Mouse (Mus musculus) lung, embryonic 16.5 days (tissue): ENCODE results near the gene Kif5c. TPM values are rescaled to one million over a fixed set of nuclear protein-coding genes. Genes with fewer than 3 reads are reported as not detected.

Experiments used
- ATAC-seq: fragments of 200-750 bp; cut with Nextera tagmentation; 2 replicates; pipeline ENCODE4 v1.8.0; 2017; ENCODE audit warnings: low read depth, mild to moderate bottlenecking, moderate library complexity
- H3K27ac ChIP-seq: fragments of 300-500 bp; sonication (generic); 2 replicates; pipeline ENCODE4 v1.5.1; 2014; ENCODE audit warnings: mild to moderate bottlenecking, control low read depth, low read length
- H3K27me3 ChIP-seq: fragments of 300-500 bp; sonication (generic); 2 replicates; pipeline ENCODE4 v1.6.1; 2014; ENCODE audit warnings: low read depth, low read length, mixed read lengths; ENCODE audit not compliant: control insufficient read depth, insufficient read depth
- H3K36me3 ChIP-seq: fragments of 300-500 bp; sonication (generic); 2 replicates; pipeline ENCODE4 v1.6.1; 2014; ENCODE audit warnings: low read length; ENCODE audit not compliant: control insufficient read depth, insufficient read depth
- H3K4me1 ChIP-seq: fragments of 300-500 bp; sonication (generic); replicated peaks from 2 replicates; pipeline ENCODE4 v1.6.1; 2014; ENCODE audit warnings: low read length, mixed read lengths; ENCODE audit not compliant: control insufficient read depth, insufficient read depth
- H3K4me2 ChIP-seq: fragments of 300-500 bp; sonication (generic); 2 replicates; pipeline ENCODE4 v1.6.1; 2014; ENCODE audit warnings: low read depth, low read length, control low read depth
- H3K4me3 ChIP-seq: fragments of 300-500 bp; sonication (generic); 2 replicates; pipeline ENCODE4 v1.5.1; 2014; ENCODE audit warnings: mild to moderate bottlenecking, low read length, control low read depth
- H3K9ac ChIP-seq: fragments of 300-500 bp; sonication (generic); 2 replicates; pipeline ENCODE4 v1.6.1; 2014; ENCODE audit warnings: low read length, control low read depth
- H3K9me3 ChIP-seq: fragments of 300-500 bp; sonication (generic); 2 replicates; pipeline ENCODE4 v1.6.1; 2016; ENCODE audit warnings: low read length; ENCODE audit not compliant: control insufficient read depth
- WGBS: fragments of 180-500 bp; shearing (Covaris S2); extraction: QIAGEN DNeasy Blood & Tissue Kit; methylation state at CpG from one replicate; pipeline ENCODE4 v1.1.7; 2014; 5-methylcytosine and 5-hydroxymethylcytosine counted together
- polyA plus RNA-seq: library from polyadenylated mRNA; unstranded; fragments of >200 nt; fragmentation: Nextera tagmentation; extraction: Ambion mirVana; gene quantifications from 2 replicates; pipeline ENCODE4 v1.2.1, GENCODE M21; 2015

Kif5c gene
- polyA plus RNA-seq, 1 experiment from 2014 or later, result 0.85 TPM

- H3K9me3 ChIP-seq, result no peaks in the 10 kb centered on the region
- no peaks in the 10 kb centered on the region for H3K36me3 ChIP-seq
- ATAC-seq, result no peak
- peaks cover 3% of the 10 kb centered on the region; the same call in 1 of the 2 replicates for H3K4me1 ChIP-seq
- H3K9ac ChIP-seq, result no peak overlapping the region
- H3K27me3 ChIP-seq, result no peaks in the 10 kb centered on the region
- H3K4me2 ChIP-seq, result no peak overlapping the region
- H3K27ac ChIP-seq, result no peak overlapping the region
- 89% methylated on average over 5 of the region's 5 CpGs for WGBS
- no peak overlapping the region for H3K4me3 ChIP-seq
Observed at GRCm38 (mm10) chr2:49698851-49699250, 79.8 kb downstream of the Kif5c start.

GRCm38 (mm10) chr2:49700176-49700971, 81.3 kb downstream of the Kif5c start:
- no peak overlapping the region for H3K9ac ChIP-seq
- no peak overlapping the region for H3K4me3 ChIP-seq
- 75% methylated on average over 22 of the region's 22 CpGs for WGBS
- H3K27me3 ChIP-seq, result no peaks in the 10 kb centered on the region
- no peak overlapping the region for H3K27ac ChIP-seq
- ATAC-seq, result peak; percentile 69
- no peak overlapping the region for H3K4me2 ChIP-seq
- H3K4me1 ChIP-seq, result peaks cover 3% of the 10 kb centered on the region; the same call in 1 of the 2 replicates
- H3K36me3 ChIP-seq, result no peaks in the 10 kb centered on the region
- H3K9me3 ChIP-seq, result no peaks in the 10 kb centered on the region

GRCm38 (mm10) chr2:49710223-49710622, 91.1 kb downstream of the Kif5c start:
- Histone ChIP-seq H3K4me1 (no peaks in the 10 kb centered on the region), H3K4me2 (no peak overlapping the region), H3K36me3 (no peaks in the 10 kb centered on the region), H3K27ac (no peak overlapping the region), H3K9ac (no peak overlapping the region), H3K27me3 (no peaks in the 10 kb centered on the region), H3K9me3 (no peaks in the 10 kb centered on the region), H3K4me3 (no peak overlapping the region)
- ATAC-seq, result no peak
- WGBS, result 68% methylated on average over 3 of the region's 3 CpGs

DNA sequence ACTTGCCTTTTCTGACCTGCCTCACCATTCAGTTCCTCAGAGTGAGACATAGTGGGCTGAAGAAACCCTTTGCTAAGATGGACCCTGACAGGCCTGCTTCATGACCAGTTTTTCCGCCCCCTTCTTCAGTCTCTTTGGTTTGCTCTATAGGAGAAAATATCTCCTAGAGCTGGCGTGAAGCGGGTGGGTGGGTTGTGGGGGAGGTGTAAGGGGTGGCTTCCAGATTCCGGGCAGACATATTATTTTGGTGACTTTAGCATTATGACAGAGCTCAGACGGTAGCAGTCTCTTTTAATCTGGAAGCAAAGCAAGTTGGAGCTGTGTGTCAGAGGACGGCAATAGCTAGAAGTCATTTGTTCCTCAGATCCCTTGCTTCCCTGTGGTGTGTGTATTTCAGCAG, 92.6 kb downstream of the Kif5c start:
- no peak overlapping the region for H3K9ac ChIP-seq
- H3K36me3 ChIP-seq, result no peaks in the 10 kb centered on the region
- no peak overlapping the region for H3K4me3 ChIP-seq
- no peak for ATAC-seq
- no peaks in the 10 kb centered on the region for H3K9me3 ChIP-seq
- no peaks in the 10 kb centered on the region for H3K4me1 ChIP-seq
- WGBS, result 75% methylated on average over 6 of the region's 6 CpGs
- no peak overlapping the region for H3K27ac ChIP-seq
- H3K4me2 ChIP-seq, result no peak overlapping the region
- no peaks in the 10 kb centered on the region for H3K27me3 ChIP-seq

DNA sequence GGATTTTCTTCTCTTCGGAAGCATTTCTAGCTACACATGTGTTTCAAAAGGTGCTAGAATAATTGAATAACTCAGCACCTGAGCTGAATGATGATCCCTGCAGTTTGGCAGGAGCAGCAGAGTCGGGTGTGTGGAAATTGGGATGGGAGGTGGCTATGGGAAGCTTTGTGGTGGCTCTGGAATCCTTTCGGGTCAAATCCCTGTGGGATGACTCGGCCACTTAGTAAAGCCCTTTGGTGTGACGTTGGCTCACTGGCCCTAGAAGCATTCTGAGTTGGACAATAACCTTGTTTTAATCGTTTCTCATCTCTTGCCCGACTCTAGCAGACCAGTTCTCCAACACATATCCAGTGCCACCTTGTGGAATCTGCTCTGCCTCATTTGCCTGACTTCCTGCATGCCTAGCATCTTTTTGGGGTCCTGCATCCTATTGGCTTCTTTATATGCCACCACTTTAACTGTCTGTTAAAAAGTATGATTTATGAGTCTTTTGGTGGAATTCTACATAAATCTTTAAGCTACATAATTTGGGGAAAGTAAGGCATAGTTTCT, 93.3 kb downstream of the Kif5c start:
- no peaks in the 10 kb centered on the region for H3K9me3 ChIP-seq
- no peak for ATAC-seq
- no peaks in the 10 kb centered on the region for H3K36me3 ChIP-seq
- 57% methylated on average over 7 of the region's 7 CpGs for WGBS
- H3K9ac ChIP-seq, result no peak overlapping the region
- H3K4me1 ChIP-seq, result no peaks in the 10 kb centered on the region
- no peak overlapping the region for H3K4me2 ChIP-seq
- no peak overlapping the region for H3K27ac ChIP-seq
- H3K27me3 ChIP-seq, result no peaks in the 10 kb centered on the region
- no peak overlapping the region for H3K4me3 ChIP-seq

DNA sequence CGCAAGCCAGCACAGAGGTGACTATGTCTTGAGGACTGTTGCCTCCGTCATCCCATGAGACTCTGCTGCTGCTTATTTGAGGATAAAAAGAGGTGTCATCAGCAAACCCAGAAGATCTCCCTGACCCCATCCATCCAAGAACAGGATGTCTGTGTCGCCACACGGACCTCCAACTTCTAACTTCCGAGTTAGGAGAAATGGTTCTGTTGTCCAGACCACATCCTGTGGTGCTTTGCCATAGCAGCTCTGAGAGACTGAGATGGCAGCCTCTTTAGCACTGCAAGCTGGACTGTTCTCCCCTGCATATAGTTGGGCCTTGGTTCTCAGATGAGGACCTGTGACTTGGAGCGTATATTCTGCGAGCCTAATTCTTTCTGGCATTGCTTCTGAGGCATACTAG, 97.4 kb downstream of the Kif5c start:
- H3K4me3 ChIP-seq, result no peak overlapping the region
- H3K4me2 ChIP-seq, result no peak overlapping the region
- H3K27ac ChIP-seq, result no peak overlapping the region
- WGBS, result 83% methylated on average over 7 of the region's 7 CpGs
- H3K27me3 ChIP-seq, result no peaks in the 10 kb centered on the region
- ATAC-seq, result no peak
- H3K9me3 ChIP-seq, result no peaks in the 10 kb centered on the region
- H3K4me1 ChIP-seq, result 0 out of 2 replicates have a peak, but pooled peaks cover 4% of the 10 kb centered on the region
- H3K9ac ChIP-seq, result no peak overlapping the region
- H3K36me3 ChIP-seq, result no peaks in the 10 kb centered on the region

DNA sequence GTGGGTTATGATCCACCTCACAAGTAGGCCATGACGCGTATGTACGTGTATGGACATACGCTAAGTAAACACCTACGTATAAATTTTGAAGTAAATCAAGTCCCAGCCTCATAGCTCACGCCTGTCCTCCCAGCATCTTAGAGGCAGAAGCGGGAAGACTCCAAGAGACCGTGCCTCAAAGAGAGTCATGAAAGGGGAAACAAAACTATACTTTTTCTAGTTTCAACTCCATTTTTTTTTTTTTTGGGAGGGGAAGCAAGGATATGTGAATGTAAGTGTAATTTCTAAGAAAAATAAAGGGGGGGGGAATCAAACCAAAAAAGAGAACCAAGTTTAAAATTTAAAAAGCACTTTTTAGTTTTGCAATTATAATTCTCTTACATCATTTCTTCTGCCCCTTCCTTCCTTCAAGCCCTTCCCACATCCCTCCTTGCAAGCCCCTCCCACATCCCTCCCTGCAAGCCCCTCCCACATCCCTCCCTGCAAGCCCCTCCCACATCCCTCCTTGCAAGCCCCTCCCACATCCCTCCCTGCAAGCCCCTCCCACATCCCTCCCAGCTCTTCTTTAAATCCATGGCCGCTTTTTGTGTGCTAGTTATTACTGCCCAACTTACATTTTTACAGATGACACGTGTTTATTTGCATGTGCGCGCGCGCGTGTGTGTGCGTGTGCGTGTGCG, 98.5 kb downstream of the Kif5c start:
- ATAC-seq, result no peak
- H3K4me3 ChIP-seq, result no peak overlapping the region
- no peak overlapping the region for H3K9ac ChIP-seq
- no peaks in the 10 kb centered on the region for H3K27me3 ChIP-seq
- no peaks in the 10 kb centered on the region for H3K36me3 ChIP-seq
- 91% methylated on average over 18 of the region's 18 CpGs for WGBS
- no peak overlapping the region for H3K4me2 ChIP-seq
- 0 out of 2 replicates have a peak, but pooled peaks cover 4% of the 10 kb centered on the region for H3K4me1 ChIP-seq
- no peak overlapping the region for H3K27ac ChIP-seq
- H3K9me3 ChIP-seq, result no peaks in the 10 kb centered on the region

- Histone ChIP-seq H3K9me3 (no peaks in the 10 kb centered on the region), H3K36me3 (no peaks in the 10 kb centered on the region), H3K4me1 (0 out of 2 replicates have a peak, but pooled peaks cover 4% of the 10 kb centered on the region), H3K4me2 (no peak overlapping the region), H3K27ac (no peak overlapping the region), H3K9ac (no peak overlapping the region), H3K27me3 (no peaks in the 10 kb centered on the region), H3K4me3 (no peak overlapping the region)
- 24% methylated on average over 3 of the region's 3 CpGs for WGBS
- no peak for ATAC-seq
Observed at GRCm38 (mm10) chr2:49718492-49718891, 99.4 kb downstream of the Kif5c start.
